Mouse (Mus musculus) small intestine, adult 2 months (tissue): ENCODE results near the gene Sst.

Source experiments
- CTCF ChIP-seq: fragments of 200-500 bp; IDR thresholded peaks from 2 replicates; pipeline ENCODE4 v1.5.1; 2012; ENCODE audit warnings: low read depth, mild to moderate bottlenecking, control low read depth, inconsistent platforms, low read length, moderate library complexity, mixed read lengths; ENCODE audit not compliant: insufficient replicate concordance, insufficient read length; ENCODE audit errors: extremely low read depth
- POLR2A ChIP-seq: fragments of 200-500 bp; IDR thresholded peaks from 2 replicates; pipeline ENCODE4 v1.6.1; 2012; ENCODE audit warnings: low read depth, mild to moderate bottlenecking, control low read depth, inconsistent platforms, low read length, moderate library complexity

DNA sequence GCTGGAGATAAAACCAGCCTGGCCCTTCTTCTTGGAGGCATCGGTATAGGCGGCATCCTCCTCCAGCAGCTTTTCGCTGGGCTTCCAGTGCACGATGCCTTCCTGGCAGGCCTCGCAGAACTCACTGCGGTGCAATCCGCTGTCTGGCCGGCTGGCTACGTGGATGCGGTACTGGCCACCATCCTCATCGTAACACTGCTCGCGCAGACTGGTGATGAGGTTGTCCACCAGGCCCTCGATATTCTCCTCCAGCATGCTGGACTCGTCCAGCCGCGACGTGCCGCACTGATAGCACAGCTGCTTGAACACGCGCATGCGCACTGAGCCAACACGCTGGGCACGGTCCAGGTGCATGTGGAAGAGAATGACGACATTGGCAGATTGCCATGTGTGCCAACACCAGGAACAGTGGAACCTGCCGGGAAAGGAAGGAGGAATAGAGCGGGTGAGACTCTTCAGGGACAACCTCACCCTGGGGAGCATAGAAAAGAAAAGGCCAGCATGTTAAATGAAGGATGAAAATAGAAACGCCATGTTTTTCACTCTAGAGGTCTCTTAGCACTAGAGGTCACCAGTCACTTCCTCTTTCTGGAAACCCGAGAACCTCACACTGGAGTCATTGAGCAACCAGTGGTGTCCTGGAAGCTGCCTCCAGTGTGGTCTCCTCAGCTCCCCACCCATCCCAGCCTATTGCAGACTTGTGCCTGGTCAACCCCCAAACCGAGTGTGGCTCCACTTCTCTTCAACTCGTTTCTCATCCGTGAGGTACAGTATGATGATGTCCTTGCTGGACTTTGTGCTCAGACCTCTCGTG is 36.8 kb upstream of the Sst start:
- no peak for TF ChIP-seq CTCF
- TF ChIP-seq POLR2A = no peak
